Mouse (Mus musculus): ENCODE measurements around the gene Pign.

DNA sequence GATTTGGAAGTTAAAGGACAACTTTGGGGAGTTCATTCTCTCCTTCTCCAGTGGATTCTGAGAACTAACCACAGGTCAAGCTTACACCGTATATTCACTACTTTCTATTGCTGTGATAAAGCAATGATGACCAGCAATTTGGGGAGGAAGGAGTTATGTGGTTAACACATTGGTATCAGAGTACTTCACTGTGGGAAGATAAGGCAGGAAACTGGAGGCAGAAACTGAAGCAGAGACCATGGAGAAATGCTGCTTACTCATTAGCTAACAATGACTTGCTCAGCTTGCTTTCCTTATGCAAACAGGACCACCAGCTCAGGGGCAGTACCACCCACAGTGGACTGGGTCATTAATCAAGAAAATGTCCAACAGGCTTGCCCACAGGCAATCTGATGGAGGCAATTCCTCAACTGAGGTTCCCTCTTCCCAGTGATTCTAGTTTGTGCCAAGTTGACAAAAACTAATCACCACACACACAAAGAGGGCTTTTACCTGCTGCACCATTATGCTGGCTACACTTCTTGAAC, 108.2 kb downstream of the Pign start:
- TF ChIP-seq CTCF (IDR thresholded peaks at IDR 0.05; ENCODE audit: control insufficient read depth, insufficient read depth, insufficient replicate concordance, low read depth, low read length) (no peak), POLR2A (IDR thresholded peaks at IDR 0.05; ENCODE audit: control insufficient read depth, low read depth, low read length) (no peak)

All from testis, adult 2 months (tissue).